Mouse (Mus musculus): ENCODE measurements around the gene Stn1.

The Stn1 gene

GRCm38 (mm10) chr19:47452682-47453081 is 84.6 kb downstream of the Stn1 start:
- no peak for DNase-seq (ENCODE audit: low spot score)

DNA sequence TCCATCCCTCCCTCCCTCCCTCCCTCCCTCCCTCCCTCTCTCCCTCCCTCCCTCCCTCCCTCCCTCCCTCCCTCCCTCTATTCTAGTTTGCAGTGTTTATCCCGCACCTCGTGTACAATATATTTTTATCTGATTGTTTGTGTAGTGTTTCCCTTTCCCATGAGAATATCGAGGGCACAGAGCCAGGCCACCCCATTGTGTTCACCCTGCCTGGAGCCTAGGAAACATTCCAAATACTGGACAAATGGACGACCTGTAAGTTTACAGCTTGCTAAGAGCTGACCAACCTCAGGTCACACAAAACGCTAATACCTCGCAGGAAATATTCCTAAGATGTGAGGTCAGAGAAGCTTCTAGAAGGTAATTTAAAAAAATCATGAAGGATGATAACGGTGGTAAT is 85.1 kb downstream of the Stn1 start:
- DNase-seq (ENCODE audit: low spot score), result no peak

GRCm38 (mm10) chr19:47451476-47452113 is 85.7 kb downstream of the Stn1 start:
- no peak for DNase-seq (ENCODE audit: low spot score)

All from yolk sac, embryonic 10.5 days (tissue).